Mouse (Mus musculus) limb, embryonic 14.5 days (tissue): ENCODE data around the gene Ssr2. TPM values are rescaled to one million over a fixed set of nuclear protein-coding genes. Genes with fewer than 3 reads are reported as not detected.

Experiments
- ATAC-seq: fragments of 200-750 bp; cut with Nextera tagmentation; 2 replicates; pipeline ENCODE4 v1.8.0; 2017; ENCODE audit warnings: low read depth, moderate number of reproducible peaks, moderate TSS enrichment; ENCODE audit not compliant: low FRiP score
- DNase-seq: peaks from one replicate; pipeline ENCODE4 v3.0.0-alpha.2; 2015; ENCODE audit warnings: low spot score
- H3K27ac ChIP-seq: fragments of 300-500 bp; sonication (generic); replicated peaks from 2 replicates; pipeline ENCODE4 v1.5.1; 2014; ENCODE audit warnings: low read depth, mild to moderate bottlenecking, low read length, moderate library complexity, mixed read lengths
- H3K27me3 ChIP-seq: fragments of 300-500 bp; sonication (generic); 2 replicates; pipeline ENCODE4 v1.6.1; 2014; ENCODE audit warnings: low read length, mixed read lengths; ENCODE audit not compliant: control insufficient read depth, insufficient read depth
- H3K36me3 ChIP-seq: fragments of 300-500 bp; sonication (generic); 2 replicates; pipeline ENCODE4 v1.6.1; 2014; ENCODE audit warnings: mild to moderate bottlenecking, low read length, moderate library complexity, mixed read lengths; ENCODE audit not compliant: control insufficient read depth, insufficient read depth
- H3K4me1 ChIP-seq: fragments of 300-500 bp; sonication (generic); 2 replicates; pipeline ENCODE4 v1.6.1; 2014; ENCODE audit warnings: antibody characterized with exemption, low read length, mixed read lengths; ENCODE audit not compliant: control insufficient read depth, insufficient read depth
- H3K4me2 ChIP-seq: fragments of 300-500 bp; sonication (generic); replicated peaks from 2 replicates; pipeline ENCODE4 v1.6.1; 2014; ENCODE audit warnings: low read depth, mild to moderate bottlenecking, low read length, moderate library complexity; ENCODE audit not compliant: severe bottlenecking
- H3K4me3 ChIP-seq: fragments of 300-500 bp; sonication (generic); replicated peaks from 2 replicates; pipeline ENCODE4 v1.5.1; 2014; ENCODE audit warnings: low read length
- H3K9ac ChIP-seq: fragments of 300-500 bp; sonication (generic); 2 replicates; pipeline ENCODE4 v1.6.1; 2014; ENCODE audit warnings: mild to moderate bottlenecking, low read depth, low read length, moderate library complexity; ENCODE audit not compliant: severe bottlenecking
- H3K9me3 ChIP-seq: fragments of 300-500 bp; sonication (generic); 2 replicates; pipeline ENCODE4 v1.6.1; 2016; ENCODE audit warnings: low read length; ENCODE audit not compliant: control insufficient read depth
- POLR2A ChIP-seq: fragments of 200-500 bp; IDR thresholded peaks from 2 replicates; pipeline ENCODE4 v1.8.0; 2012; ENCODE audit warnings: inconsistent platforms, mild to moderate bottlenecking, moderate library complexity, borderline replicate concordance; ENCODE audit not compliant: insufficient read depth, insufficient read length; ENCODE audit errors: extremely low read depth
- WGBS: fragments of 180-500 bp; shearing (Covaris S2); extraction: QIAGEN DNeasy Blood & Tissue Kit; methylation state at CpG from one replicate; pipeline ENCODE4 v1.1.7; 2014; 5-methylcytosine and 5-hydroxymethylcytosine counted together
- polyA plus RNA-seq, 2 experiments: library from polyadenylated mRNA; depleted of rRNA in 1 of 2; stranded (reverse) in 1 of 2; unstranded in 1 of 2; fragments of >200 nt; fragmentation: Nextera tagmentation in 1 of 2; extraction: Ambion mirVana in 1 of 2; gene quantifications; 2 replicates each; pipeline versions ENCODE4 v1.2.1 to v1.2.3; 2012 to 2014

Gene Ssr2
- polyA plus RNA-seq, 2 experiments = 325 to 422 TPM

GRCm38 (mm10) chr3:88568615-88569014, 7.1 kb upstream of the Ssr2 start:
- no peak overlapping the region for H3K4me2 ChIP-seq
- ATAC-seq = no peak
- H3K27me3 ChIP-seq = no peaks in the 10 kb centered on the region
- no peaks in the 10 kb centered on the region for H3K9me3 ChIP-seq
- H3K9ac ChIP-seq = no peak overlapping the region
- no peak for TF ChIP-seq POLR2A
- no peak overlapping the region for H3K4me3 ChIP-seq
- DNase-seq = no peak
- peaks cover 67% of the 10 kb centered on the region for H3K36me3 ChIP-seq
- no peak overlapping the region for H3K27ac ChIP-seq
- 95% methylated on average over 2 of the region's 2 CpGs for WGBS
- no peaks in the 10 kb centered on the region for H3K4me1 ChIP-seq

GRCm38 (mm10) chr3:88569093-88569492, 6.6 kb upstream of the Ssr2 start:
- peaks cover 62% of the 10 kb centered on the region for H3K36me3 ChIP-seq
- DNase-seq (no peak), ATAC-seq (no peak)
- H3K4me1 ChIP-seq = no peaks in the 10 kb centered on the region
- H3K4me3 ChIP-seq = no peak overlapping the region
- no peaks in the 10 kb centered on the region for H3K27me3 ChIP-seq
- H3K9ac ChIP-seq = no peak overlapping the region
- TF ChIP-seq POLR2A = no peak
- 98% methylated on average over 2 of the region's 2 CpGs for WGBS
- H3K4me2 ChIP-seq = no peak overlapping the region
- H3K27ac ChIP-seq = no peak overlapping the region
- no peaks in the 10 kb centered on the region for H3K9me3 ChIP-seq

GRCm38 (mm10) chr3:88569694-88570093, 6.0 kb upstream of the Ssr2 start:
- TF ChIP-seq POLR2A = no peak
- no peaks in the 10 kb centered on the region for H3K4me1 ChIP-seq
- no peak for ATAC-seq
- no peak overlapping the region for H3K27ac ChIP-seq
- 90% methylated on average over 5 of the region's 5 CpGs for WGBS
- no peak overlapping the region for H3K4me2 ChIP-seq
- no peak overlapping the region for H3K4me3 ChIP-seq
- no peak overlapping the region for H3K9ac ChIP-seq
- peaks cover 56% of the 10 kb centered on the region for H3K36me3 ChIP-seq
- no peaks in the 10 kb centered on the region for H3K27me3 ChIP-seq
- H3K9me3 ChIP-seq = no peaks in the 10 kb centered on the region
- no peak for DNase-seq

DNA sequence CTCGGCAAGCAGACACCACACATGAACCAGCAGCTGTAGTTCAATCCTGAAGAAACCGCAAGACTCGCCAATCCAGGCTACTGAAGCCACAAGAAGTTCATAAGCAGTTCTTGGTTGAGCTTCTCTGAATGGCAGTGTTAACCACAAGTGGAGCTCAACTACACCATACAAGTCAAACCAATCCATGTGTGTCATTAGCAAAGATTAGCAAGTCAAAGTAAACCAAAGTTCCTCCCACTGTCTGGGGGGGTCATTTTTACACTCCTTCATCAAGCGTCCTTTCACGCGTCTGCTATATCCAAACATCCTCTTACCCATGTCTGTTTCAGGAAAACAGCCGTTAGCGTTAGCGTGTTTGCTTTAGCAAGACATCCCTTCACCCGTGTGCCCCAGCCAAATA, 5.3 kb upstream of the Ssr2 start:
- no peak for TF ChIP-seq POLR2A
- DNase-seq = no peak

GRCm38 (mm10) chr3:88571856-88572255, 3.8 kb upstream of the Ssr2 start:
- no peak overlapping the region for H3K4me2 ChIP-seq
- no peaks in the 10 kb centered on the region for H3K4me1 ChIP-seq
- DNase-seq (no peak), ATAC-seq (no peak)
- TF ChIP-seq POLR2A = no peak
- whole genome bisulfite sequencing = 70% methylated on average over 1 of the region's 1 CpGs
- no peaks in the 10 kb centered on the region for H3K9me3 ChIP-seq
- H3K27ac ChIP-seq = no peak overlapping the region
- H3K36me3 ChIP-seq = peaks cover 35% of the 10 kb centered on the region
- H3K4me3 ChIP-seq = no peak overlapping the region
- H3K27me3 ChIP-seq = no peaks in the 10 kb centered on the region
- no peak overlapping the region for H3K9ac ChIP-seq

More for the DNA sequence above, 5.3 kb upstream of the Ssr2 start:
- no peak overlapping the region for H3K4me2 ChIP-seq
- no peak for ATAC-seq
- no peaks in the 10 kb centered on the region for H3K4me1 ChIP-seq
- no peaks in the 10 kb centered on the region for H3K9me3 ChIP-seq
- H3K27me3 ChIP-seq = no peaks in the 10 kb centered on the region
- no peak overlapping the region for H3K9ac ChIP-seq
- H3K27ac ChIP-seq = no peak overlapping the region
- H3K36me3 ChIP-seq = peaks cover 50% of the 10 kb centered on the region
- no peak overlapping the region for H3K4me3 ChIP-seq
- 93% methylated on average over 10 of the region's 10 CpGs for WGBS

DNA sequence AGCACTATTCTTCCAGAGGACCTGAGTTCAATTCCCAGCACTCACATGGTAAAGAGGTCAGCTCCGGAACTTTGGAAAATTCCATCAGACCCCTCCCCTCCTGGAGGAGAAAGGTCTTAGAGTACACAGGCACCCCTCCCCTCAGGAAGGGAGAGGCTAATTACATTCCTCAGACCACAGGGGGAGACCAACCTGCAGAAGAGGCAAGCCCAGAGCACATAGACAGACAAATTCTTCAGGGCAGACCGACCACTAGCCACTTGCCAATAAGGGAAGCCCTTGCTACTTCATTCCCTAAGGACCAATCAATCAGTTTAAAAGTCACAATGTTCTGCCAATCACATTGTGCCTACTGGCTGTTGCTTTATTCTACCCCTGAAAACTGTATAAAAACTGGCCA, 2.8 kb upstream of the Ssr2 start:
- H3K27ac ChIP-seq = no peak overlapping the region
- H3K4me2 ChIP-seq = no peak overlapping the region
- H3K4me1 ChIP-seq = no peaks in the 10 kb centered on the region
- H3K27me3 ChIP-seq = no peaks in the 10 kb centered on the region
- no peak overlapping the region for H3K9ac ChIP-seq
- 87% methylated on average over 2 of the region's 2 CpGs for WGBS
- no peak for TF ChIP-seq POLR2A
- ATAC-seq (no peak), DNase-seq (no peak)
- no peak overlapping the region for H3K4me3 ChIP-seq
- H3K36me3 ChIP-seq = peaks cover 26% of the 10 kb centered on the region
- H3K9me3 ChIP-seq = no peaks in the 10 kb centered on the region
